Mouse (Mus musculus): ENCODE results near the gene Bmt2.

The Bmt2 gene

GRCm38 (mm10) chr6:13677818-13678282 is at the start of gene Bmt2:
TSS of gene Bmt2 (minus strand) at chr6:13677966.
- peak; percentile 99 for DNase-seq (ENCODE audit: low spot score)

GRCm38 (mm10) chr6:13722166-13722565 is 44.4 kb upstream of the Bmt2 start:
- DNase-seq (ENCODE audit: low spot score), result no peak

GRCm38 (mm10) chr6:13714867-13715266 is 37.1 kb upstream of the Bmt2 start:
- no peak for DNase-seq (ENCODE audit: low spot score)

GRCm38 (mm10) chr6:13696882-13697281 is 19.1 kb upstream of the Bmt2 start:
- no peak for DNase-seq (ENCODE audit: low spot score)

GRCm38 (mm10) chr6:13695103-13695845 is 17.5 kb upstream of the Bmt2 start:
- no peak for DNase-seq (ENCODE audit: low spot score)

DNA sequence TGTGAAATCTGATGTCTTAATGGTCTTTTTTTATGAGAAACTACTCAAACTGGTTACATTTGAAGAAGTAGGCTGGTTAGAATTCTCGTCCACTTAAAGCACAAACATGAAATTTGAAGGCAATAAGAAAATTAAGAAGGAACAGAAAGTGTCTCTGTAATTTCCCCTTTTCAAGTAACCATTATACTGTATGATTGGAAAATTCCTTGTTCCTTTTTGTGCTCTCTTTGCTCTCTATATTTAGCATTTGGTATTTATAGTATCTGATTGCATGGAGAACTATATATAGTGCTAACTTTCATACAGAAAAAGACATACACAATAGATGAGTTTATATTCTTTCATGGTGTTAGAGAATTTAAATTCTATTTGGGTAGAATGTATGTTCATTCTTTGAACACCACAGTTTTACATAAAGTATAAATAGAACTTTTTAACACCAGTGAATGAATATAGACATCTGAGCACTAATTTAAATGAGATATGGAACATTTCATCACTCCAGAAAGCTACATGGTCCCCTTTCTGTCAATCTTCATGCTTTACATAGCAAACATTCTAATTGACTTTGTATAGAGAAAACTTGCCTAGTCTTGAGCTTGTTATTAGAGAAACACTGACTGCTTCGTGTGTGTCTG is 14.0 kb upstream of the Bmt2 start:
- DNase-seq (ENCODE audit: low spot score), result no peak

- no peak for DNase-seq (ENCODE audit: low spot score)
These were observed 12.6 kb upstream of the Bmt2 start for GRCm38 (mm10) chr6:13690398-13690797.

- no peak for DNase-seq (ENCODE audit: low spot score)
These were observed 6.3 kb upstream of the Bmt2 start for GRCm38 (mm10) chr6:13683929-13684595.

- no peak for DNase-seq (ENCODE audit: low spot score)
These were observed 583 bp upstream of the Bmt2 start for GRCm38 (mm10) chr6:13678349-13678748.

GRCm38 (mm10) chr6:13677141-13677761 is 515 bp downstream of the Bmt2 start:
- peak; percentile 80 for DNase-seq (ENCODE audit: low spot score)

- no peak for DNase-seq (ENCODE audit: low spot score)
These were observed 1.6 kb downstream of the Bmt2 start for GRCm38 (mm10) chr6:13676196-13676595.

DNA sequence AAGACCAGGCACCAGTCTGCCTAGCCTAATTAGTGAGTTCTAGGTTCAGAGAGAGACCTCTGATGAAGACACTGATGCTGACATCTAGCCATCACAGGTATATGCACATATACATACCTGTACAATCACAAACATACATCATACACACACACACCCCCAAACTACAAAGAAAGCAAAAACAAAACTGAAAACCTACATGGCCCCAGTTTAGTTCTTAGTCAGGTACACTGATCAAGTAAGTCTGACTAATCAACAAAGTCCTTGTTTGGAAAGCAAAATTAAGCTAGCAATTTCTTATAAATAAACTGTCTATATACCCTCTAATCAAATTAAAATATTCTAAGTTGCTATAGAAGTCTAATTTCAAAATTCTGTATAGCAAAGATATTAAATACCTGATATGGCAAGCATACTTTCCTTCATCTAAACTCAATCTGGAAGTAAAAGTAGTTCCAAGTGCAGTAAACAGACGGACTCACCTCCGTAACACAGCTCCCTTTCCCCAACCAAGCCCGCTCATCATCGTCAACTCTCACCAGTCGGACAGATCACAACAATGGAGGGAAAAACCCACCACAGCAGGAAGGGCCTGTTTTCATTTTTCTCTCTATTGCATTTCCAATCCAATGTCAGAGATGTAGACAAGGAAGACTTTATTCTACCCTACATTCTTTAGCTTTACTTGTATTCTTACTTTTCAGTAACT is 3.0 kb downstream of the Bmt2 start:
- no peak for DNase-seq (ENCODE audit: low spot score)

- DNase-seq (ENCODE audit: low spot score), result no peak
These were observed 12.1 kb downstream of the Bmt2 start for GRCm38 (mm10) chr6:13665646-13666045.

GRCm38 (mm10) chr6:13658016-13658415 is 19.8 kb downstream of the Bmt2 start:
- DNase-seq (ENCODE audit: low spot score), result no peak

- DNase-seq (ENCODE audit: low spot score), result no peak
These were observed 23.7 kb downstream of the Bmt2 start for GRCm38 (mm10) chr6:13654081-13654480.

- DNase-seq (ENCODE audit: low spot score), result no peak
These were observed 25.5 kb downstream of the Bmt2 start for GRCm38 (mm10) chr6:13652284-13652683.

- no peak for DNase-seq (ENCODE audit: low spot score)
These were observed 26.9 kb downstream of the Bmt2 start for GRCm38 (mm10) chr6:13650854-13651253.

GRCm38 (mm10) chr6:13648305-13648704 is 29.5 kb downstream of the Bmt2 start:
- no peak for DNase-seq (ENCODE audit: low spot score)

GRCm38 (mm10) chr6:13636582-13636989 is 41.2 kb downstream of the Bmt2 start:
- peak; percentile 24 for DNase-seq (ENCODE audit: low spot score)

GRCm38 (mm10) chr6:13632571-13632970 is 45.2 kb downstream of the Bmt2 start:
- DNase-seq (ENCODE audit: low spot score), result no peak

DNA sequence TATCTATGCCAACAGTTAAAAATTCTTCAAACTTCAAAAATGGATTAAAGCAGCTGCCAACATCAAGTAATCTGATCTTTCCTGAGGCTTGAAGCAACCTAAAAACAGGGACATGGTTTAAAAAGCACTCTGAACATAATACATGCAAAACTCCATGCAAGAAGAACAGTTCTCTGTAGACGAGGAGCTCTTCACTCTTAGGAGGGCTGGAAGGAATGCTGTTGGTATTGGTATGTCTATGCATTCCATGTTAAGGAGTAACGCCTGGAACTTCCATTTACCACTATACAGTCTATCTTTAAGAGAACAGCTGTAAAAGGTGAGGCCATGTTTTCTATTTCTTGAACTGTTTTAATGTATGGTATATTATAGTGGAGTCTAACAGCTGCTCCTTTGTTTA is 47.2 kb downstream of the Bmt2 start:
- no peak for DNase-seq (ENCODE audit: low spot score)

- no peak for DNase-seq (ENCODE audit: low spot score)
These were observed 58.1 kb downstream of the Bmt2 start for GRCm38 (mm10) chr6:13619618-13620017.
